Mouse (Mus musculus) lung, postnatal 10 days (tissue): Measurements from ENCODE around the gene Slc41a3.

Experiments used
- DNase-seq: peaks from one replicate; pipeline ENCODE4 v3.0.0; 2021

Slc41a3 gene

DNA sequence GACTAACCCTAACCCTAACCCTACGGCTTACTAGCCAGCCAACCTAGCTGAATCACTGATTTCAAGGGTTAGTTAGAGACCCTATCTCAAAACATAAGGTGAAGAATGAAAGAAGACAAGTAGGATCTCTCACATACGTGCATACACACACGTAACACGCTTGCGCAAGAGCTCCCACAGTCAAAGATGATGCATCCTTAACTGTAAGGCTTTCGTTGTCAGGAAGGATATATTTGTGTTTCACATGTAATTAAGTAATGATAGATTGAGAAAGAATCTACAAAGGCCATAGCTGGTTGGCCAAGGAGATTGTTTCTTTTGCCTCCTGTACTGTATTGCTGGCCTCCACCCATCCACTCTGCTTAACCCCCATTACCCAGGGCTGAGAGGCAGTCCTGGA lies 83.5 kb downstream of the Slc41a3 start:
- no peak for DNase-seq

DNA sequence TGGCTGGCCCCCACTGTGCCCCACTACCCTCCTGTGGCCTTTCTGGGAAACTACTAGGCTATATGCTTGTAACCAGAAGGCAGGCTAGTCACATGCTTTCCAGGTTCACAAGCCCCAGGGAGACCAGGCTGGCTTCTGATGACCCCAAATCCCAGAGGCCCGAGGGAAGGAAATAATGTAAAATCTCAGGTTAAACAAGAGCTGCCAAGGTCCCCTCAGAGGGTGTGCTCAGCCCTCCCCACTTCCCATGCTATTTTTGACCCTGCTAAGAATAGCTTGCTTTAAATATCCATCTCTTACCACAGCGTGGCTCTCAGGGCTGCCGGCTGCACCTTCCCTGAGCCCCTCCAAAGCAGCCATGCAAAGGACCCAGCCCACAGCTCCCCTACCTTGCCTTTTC lies 84.2 kb downstream of the Slc41a3 start:
- DNase-seq: no peak

DNA sequence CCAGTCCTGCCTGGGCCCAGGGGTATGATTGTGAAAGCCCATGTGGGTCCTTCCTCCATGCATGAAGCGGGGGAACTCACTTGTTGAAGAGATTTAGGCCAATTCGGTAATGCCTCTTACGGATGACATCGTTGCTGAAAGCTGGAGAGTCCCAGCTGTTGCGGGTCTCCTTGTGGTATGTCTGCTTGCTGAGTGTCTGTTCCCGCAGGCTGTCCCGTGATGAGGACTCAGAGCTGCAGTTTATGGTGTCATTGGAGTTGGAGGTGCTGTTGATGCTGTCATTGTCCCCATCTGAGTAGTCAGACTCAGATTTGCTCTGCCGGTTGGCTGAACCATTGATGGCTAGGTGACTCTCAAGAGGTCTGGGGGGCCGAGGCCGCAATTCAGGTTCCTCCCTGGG lies 85.0 kb downstream of the Slc41a3 start:
- no peak for DNase-seq

DNA sequence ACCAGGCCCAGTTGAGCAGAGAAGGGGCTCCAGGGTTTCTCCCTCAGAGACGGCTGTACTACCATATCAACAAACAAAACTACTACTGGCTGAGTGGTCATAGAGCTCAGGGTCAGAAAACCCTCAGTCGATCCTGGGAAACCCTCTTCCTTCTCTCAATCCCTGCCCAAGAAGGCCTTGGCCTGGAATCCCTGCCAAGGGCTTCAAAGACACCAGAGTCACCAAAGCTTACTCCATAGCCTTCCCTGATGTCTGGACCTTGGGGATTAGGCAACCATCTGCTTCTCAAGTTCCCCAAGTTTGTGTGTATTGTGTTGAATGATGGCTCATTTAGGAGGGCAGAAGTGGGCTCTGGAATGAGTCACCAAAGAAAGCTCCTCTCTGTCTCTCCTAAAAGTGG lies 87.4 kb downstream of the Slc41a3 start:
- DNase-seq: no peak

DNA sequence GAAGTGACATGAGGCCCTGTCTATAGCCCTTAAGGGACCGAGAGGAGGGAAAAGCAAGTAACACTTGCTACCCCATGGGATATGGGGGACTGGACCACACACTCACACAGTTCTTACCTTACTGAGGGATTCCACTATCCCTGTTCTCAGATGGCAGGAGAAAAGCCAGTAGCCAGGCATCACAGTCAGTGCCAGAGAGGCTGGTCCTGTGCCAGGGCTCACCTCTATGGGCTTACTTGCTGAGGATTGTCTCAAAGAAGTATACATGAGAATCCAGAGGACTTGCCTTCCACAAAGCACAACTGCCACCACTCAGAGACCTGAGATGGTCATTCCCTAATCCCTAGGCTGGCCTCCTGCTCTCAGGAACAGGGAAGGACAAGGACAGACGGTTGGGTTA lies 87.9 kb downstream of the Slc41a3 start:
- DNase-seq: no peak

DNA sequence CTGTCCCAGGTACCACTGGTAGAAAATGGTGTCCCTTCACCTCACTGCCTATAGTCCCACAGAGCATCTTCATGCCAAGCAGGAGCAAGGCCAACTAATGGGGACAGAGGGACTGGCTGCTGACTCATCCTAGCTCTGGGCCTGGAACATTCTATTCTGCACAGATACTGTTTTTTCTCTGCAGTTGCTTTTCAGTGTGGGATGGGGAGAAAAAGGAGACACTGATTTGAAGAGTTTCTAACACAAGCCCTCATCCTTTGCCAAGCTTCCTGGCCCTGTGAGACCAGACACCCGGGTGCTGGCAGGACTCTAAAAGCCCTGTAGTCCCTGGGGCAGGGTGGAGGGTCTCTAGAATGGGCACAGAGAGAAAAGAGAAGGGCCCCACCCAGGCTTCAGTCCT lies 91.2 kb downstream of the Slc41a3 start:
- DNase-seq: no peak
